8 mouse cellular contexts compared by ENCODE assay signal in genomic region chr13:93771588-93772278, GRCm38 (mm10). TPM values are rescaled to one million over a fixed set of nuclear protein-coding genes. Genes with fewer than 3 reads are reported as not detected.
DNase-seq lines count a peak whose midpoint lies in the region; ATAC-seq and TF ChIP-seq lines count a peak whose summit lies in the region.

TSS of gene Arsb (plus strand) at chr13:93771630.

- H3K36me3 ChIP-seq in embryonic facial prominence, embryonic 14.5 days (ENCODE audit: control insufficient read depth, insufficient read depth, low read length): no peaks in the 10 kb centered on the region
- no peaks in the 10 kb centered on the region for H3K36me3 ChIP-seq in heart, adult 2 months (ENCODE audit: control insufficient read depth, insufficient read depth, low read length)
- H3K36me3 ChIP-seq in kidney, adult 2 months (ENCODE audit: control insufficient read depth, insufficient read depth, low read length): no peaks in the 10 kb centered on the region
- no peaks in the 10 kb centered on the region for H3K36me3 ChIP-seq in limb, embryonic 13.5 days
- H3K36me3 ChIP-seq in midbrain, embryonic 15.5 days (replicated peaks): no peaks in the 10 kb centered on the region

- H3K4me3 ChIP-seq in embryonic facial prominence, embryonic 14.5 days (ENCODE audit: low read depth, low read length): peak within 1 kb of the TSS; percentile 67
- H3K4me3 ChIP-seq in heart, adult 2 months: peak within 1 kb of the TSS; percentile 74
- peak within 1 kb of the TSS; percentile 77 for H3K4me3 ChIP-seq in kidney, adult 2 months (ENCODE audit: insufficient read depth, low read depth, low read length)
- peak within 1 kb of the TSS; percentile 65 for H3K4me3 ChIP-seq in limb, embryonic 13.5 days
- peak within 1 kb of the TSS; percentile 73 for H3K4me3 ChIP-seq in midbrain, embryonic 15.5 days

- no peaks in the 10 kb centered on the region for H3K4me1 ChIP-seq in embryonic facial prominence, embryonic 14.5 days (ENCODE audit: control insufficient read depth, insufficient read depth, low read length)
- H3K4me1 ChIP-seq in heart, adult 2 months (ENCODE audit: control insufficient read depth, insufficient read depth, low read length): peaks cover 2% of the 10 kb centered on the region
- peaks cover 8% of the 10 kb centered on the region; the same call in 1 of the 2 replicates for H3K4me1 ChIP-seq in kidney, adult 2 months (ENCODE audit: control insufficient read depth, insufficient read depth, low read length)
- peaks cover 15% of the 10 kb centered on the region for H3K4me1 ChIP-seq in limb, embryonic 13.5 days
- H3K4me1 ChIP-seq in midbrain, embryonic 15.5 days: peaks cover 15% of the 10 kb centered on the region; the same call in 1 of the 2 replicates

- H3K79me2 ChIP-seq in heart, adult 2 months (replicated peaks; ENCODE audit: control insufficient read depth, insufficient read depth, low read length): no peaks in the 10 kb centered on the region

- H3K9me3 ChIP-seq in embryonic facial prominence, embryonic 14.5 days (ENCODE audit: control insufficient read depth, low read length): no peaks in the 10 kb centered on the region
- no peaks in the 10 kb centered on the region for H3K9me3 ChIP-seq in limb, embryonic 13.5 days
- H3K9me3 ChIP-seq in midbrain, embryonic 15.5 days: no peaks in the 10 kb centered on the region

- H3K9ac ChIP-seq in embryonic facial prominence, embryonic 14.5 days (ENCODE audit: low read depth, low read length): peak within 1 kb of the TSS; percentile 82
- peak within 1 kb of the TSS; percentile 97 for H3K9ac ChIP-seq in heart, adult 2 months (ENCODE audit: low read depth, low read length)
- peak within 1 kb of the TSS; percentile 89 for H3K9ac ChIP-seq in limb, embryonic 13.5 days
- peak within 1 kb of the TSS; percentile 92 for H3K9ac ChIP-seq in midbrain, embryonic 15.5 days

- intact Hi-C loops in heart, adult 2 months (cut with DNase I): loop anchor here (5.0 kb wide), 2 partner anchors 161 to 586 kb away; partner anchors contain the start of gene Ap3b1

- WGBS in embryonic facial prominence, embryonic 14.5 days: under 1% methylated on average over 38 of the region's 66 CpGs
- WGBS in heart, adult 2 months: 1% methylated on average over 66 of the region's 66 CpGs
- WGBS in kidney, adult 2 months: under 1% methylated on average over 66 of the region's 66 CpGs
- WGBS in limb, embryonic 13.5 days: under 1% methylated on average over 66 of the region's 66 CpGs
- WGBS in midbrain, embryonic 15.5 days: under 1% methylated on average over 66 of the region's 66 CpGs

- ATAC-seq in embryonic facial prominence, embryonic 14.5 days (ENCODE audit: low read depth): peak; percentile 94
- ATAC-seq in limb, embryonic 13.5 days (ENCODE audit: low FRiP score, low read depth): peak; percentile 94
- peak; percentile 95 for ATAC-seq in midbrain, embryonic 15.5 days (replicated peaks)

- peak; percentile 90 for DNase-seq in 3T3-L1 (ENCODE audit: low read depth, low spot score)
- DNase-seq in adrenal gland, postnatal 36 days: peak; percentile 92 to 94
- DNase-seq in embryonic facial prominence, embryonic 14.5 days (ENCODE audit: low spot score): peak; percentile 87
- DNase-seq in heart, adult 2 months: peak; percentile 87 to 91
- DNase-seq in kidney, adult 2 months: peak; percentile 92
- peak; percentile 69 to 78 for DNase-seq in spleen, adult 18-20 months

- peak within 1 kb of the TSS; percentile 87 for H3K4me2 ChIP-seq in embryonic facial prominence, embryonic 14.5 days (ENCODE audit: low read depth, low read length)
- peak within 1 kb of the TSS; percentile 88 for H3K4me2 ChIP-seq in limb, embryonic 13.5 days (replicated peaks)
- peak within 1 kb of the TSS; percentile 97 for H3K4me2 ChIP-seq in midbrain, embryonic 15.5 days

- H3K27me3 ChIP-seq in embryonic facial prominence, embryonic 14.5 days (replicated peaks; ENCODE audit: control insufficient read depth, insufficient read depth, low read length): no peaks in the 10 kb centered on the region
- H3K27me3 ChIP-seq in heart, adult 2 months (ENCODE audit: control insufficient read depth, insufficient read depth, low read length): no peaks in the 10 kb centered on the region
- H3K27me3 ChIP-seq in kidney, adult 2 months (replicated peaks; ENCODE audit: control insufficient read depth, insufficient read depth, low read length): no peaks in the 10 kb centered on the region
- no peaks in the 10 kb centered on the region for H3K27me3 ChIP-seq in limb, embryonic 13.5 days
- no peaks in the 10 kb centered on the region for H3K27me3 ChIP-seq in midbrain, embryonic 15.5 days (replicated peaks)

- TF ChIP-seq EP300 in heart, adult 2 months (IDR thresholded peaks at IDR 0.05; ENCODE audit: insufficient read depth, low read depth, low read length): no peak

- peak; percentile 74 for TF ChIP-seq POLR2A in heart, adult 2 months (IDR thresholded peaks at IDR 0.05; ENCODE audit: insufficient read depth, low read depth, low read length)
- TF ChIP-seq POLR2A in kidney, adult 2 months (IDR thresholded peaks at IDR 0.05; ENCODE audit: low read depth, low read length): peak; percentile 29

- TF ChIP-seq CTCF in heart, adult 2 months (IDR thresholded peaks at IDR 0.05): peak; percentile 87
- TF ChIP-seq CTCF in kidney, adult 2 months (conservative IDR thresholded peaks at IDR 0.05; ENCODE audit: insufficient read depth, insufficient read length, low read depth, low read length): peak; percentile 64

- peak within 1 kb of the TSS; percentile 86 for H3K27ac ChIP-seq in embryonic facial prominence, embryonic 14.5 days (replicated peaks; ENCODE audit: low read depth, low read length)
- H3K27ac ChIP-seq in heart, adult 2 months: peak within 1 kb of the TSS; percentile 93
- peak within 1 kb of the TSS; percentile 85 for H3K27ac ChIP-seq in kidney, adult 2 months (ENCODE audit: insufficient read depth, low read depth, low read length)
- peak within 1 kb of the TSS; percentile 93 for H3K27ac ChIP-seq in limb, embryonic 13.5 days
- peak within 1 kb of the TSS; percentile 92 for H3K27ac ChIP-seq in midbrain, embryonic 15.5 days

RNA-seq across cellular contexts. Expression of gene Arsb, which starts in this region (rescaled TPM):
- 10 to 100 TPM; 36.9 to 43.3 TPM for total RNA-seq in adrenal gland, postnatal 36 days (2021)
- 23.3 and 24.0 TPM in 2 replicates for polyA plus RNA-seq in embryonic facial prominence, embryonic 14.5 days (2014; fragmentation: Nextera tagmentation; extraction: Ambion mirVana)
- total RNA-seq in heart, adult 2 months (2021): 1 to 10 TPM; 4.6 to 5.7 TPM
- polyA plus RNA-seq in heart, adult 2 months (2012; rRNA removed): 9.6 and 14.6 TPM in 2 replicates
- polyA plus RNA-seq in kidney, adult 2 months (2012; rRNA removed): 114 and 117 TPM in 2 replicates
- 13.5 and 13.7 TPM in 2 replicates for polyA plus RNA-seq in limb, embryonic 13.5 days (2015; fragmentation: Nextera tagmentation; extraction: Ambion mirVana)
- polyA plus RNA-seq in midbrain, embryonic 15.5 days (2015; fragmentation: Nextera tagmentation; extraction: Ambion mirVana): 8.5 and 9.3 TPM in 2 replicates

Comparison
In these comparisons a context has a peak if more than half of its experiments do, and no peak if none do; other contexts are left out.
1. Peak in every context shown above with its lines: DNase-seq, ATAC-seq, H3K4me3 ChIP-seq and H3K27ac ChIP-seq.
2. RNA of gene Arsb (total RNA-seq): 36.9 to 43.3 TPM in adrenal gland, postnatal 36 days; 4.6 to 5.7 TPM in heart, adult 2 months; every median in the first group is over 4 times any median in the second.